Mouse (Mus musculus): ENCODE data around the gene Fbll1. TPM values are rescaled to one million over a fixed set of nuclear protein-coding genes. Genes with fewer than 3 reads are reported as not detected.
"Not testable (repeated sequence)": the region's sequence is repeated elsewhere in the genome, so short reads cannot be mapped to it uniquely, and the experiment has no call there.

Fbll1 gene
- 0.12 TPM in 1 of 2 replicates, not detected in the other for polyA plus RNA-seq (2014; fragmentation: Nextera tagmentation; extraction: Ambion mirVana)

DNA sequence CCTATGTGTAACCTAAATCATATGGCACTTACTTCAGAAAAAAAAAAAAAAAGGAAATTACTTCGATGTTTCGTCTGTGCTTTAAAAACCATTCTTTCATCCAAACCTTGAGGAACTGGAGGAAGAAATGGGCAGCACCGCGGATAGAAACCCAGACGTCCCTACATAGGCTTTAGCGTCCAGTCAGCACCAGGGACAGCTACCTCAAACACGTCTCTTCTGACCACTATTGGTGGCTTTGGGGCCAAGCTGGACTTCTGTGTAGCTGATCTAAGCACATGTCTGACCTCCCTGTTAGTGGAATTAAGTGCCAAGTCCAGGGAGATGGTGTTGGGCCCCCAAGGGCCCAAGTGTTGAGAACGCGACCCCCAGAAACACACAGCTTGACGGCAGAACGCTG is at the start of gene Fbll1:
Gene Fbll1, minus strand, starts transcription at position 11 of the 400 bp plus-strand sequence.
- H3K27me3 ChIP-seq (ENCODE audit: insufficient read depth, low read length), result peaks cover 42% of the 10 kb centered on the region

DNA sequence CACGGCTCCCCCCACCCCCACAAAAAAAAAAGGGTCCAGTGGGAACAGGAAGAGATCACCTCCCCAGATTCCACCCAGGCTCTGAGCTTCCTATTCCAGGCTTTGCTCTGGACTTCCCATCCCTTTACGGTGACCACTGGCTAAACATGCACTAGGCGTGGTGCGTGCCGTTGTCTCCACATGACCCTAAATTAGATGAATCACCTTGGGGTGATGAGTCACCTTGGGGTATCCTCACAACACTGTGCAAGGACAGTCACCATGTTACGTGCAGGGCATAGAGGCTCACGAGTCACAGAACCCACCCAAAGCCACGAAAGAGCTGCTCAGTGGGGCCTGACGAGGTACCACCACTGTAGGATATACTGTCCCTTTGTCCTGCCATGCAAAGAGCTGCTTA is 45.6 kb upstream of the Fbll1 start:
- no peak overlapping the region for H3K4me2 ChIP-seq
- peaks cover 8% of the 10 kb centered on the region; the same call in 1 of the 2 replicates for H3K36me3 ChIP-seq (ENCODE audit: insufficient read depth)
- H3K9me3 ChIP-seq (ENCODE audit: low read depth, low read length), result no peaks in the 10 kb centered on the region
- no peak overlapping the region for H3K27ac ChIP-seq (ENCODE audit: low read depth)
- no peak for TF ChIP-seq CTCF (IDR thresholded peaks at IDR 0.05; ENCODE audit: low read depth)
- WGBS, result 87% methylated on average over 9 of the region's 9 CpGs
- no peaks in the 10 kb centered on the region for H3K4me1 ChIP-seq (ENCODE audit: insufficient read depth)
- H3K4me3 ChIP-seq (ENCODE audit: low read depth, low read length), result no peak overlapping the region
- H3K9ac ChIP-seq, result no peak overlapping the region
- H3K27me3 ChIP-seq (ENCODE audit: insufficient read depth, low read length), result no peaks in the 10 kb centered on the region
- ATAC-seq (ENCODE audit: insufficient read depth), result no peak
- no peak for DNase-seq

More for the DNA sequence above, at the start of gene Fbll1:
- H3K27ac ChIP-seq (ENCODE audit: low read depth), result no peak within 1 kb of the TSS
- ATAC-seq (ENCODE audit: insufficient read depth) (peak; percentile 47; the same call in 1 of the 2 replicates), DNase-seq (peak; percentile 93)
- no peak for TF ChIP-seq CTCF (IDR thresholded peaks at IDR 0.05; ENCODE audit: low read depth)
- no peak within 1 kb of the TSS for H3K9ac ChIP-seq
- H3K9me3 ChIP-seq (ENCODE audit: low read depth, low read length), result no peaks in the 10 kb centered on the region
- no peaks in the 10 kb centered on the region for H3K36me3 ChIP-seq (ENCODE audit: insufficient read depth)
- H3K4me1 ChIP-seq (ENCODE audit: insufficient read depth), result 0 out of 2 replicates have a peak, but pooled peaks cover 3% of the 10 kb centered on the region
- H3K4me3 ChIP-seq (ENCODE audit: low read depth, low read length), result peak within 1 kb of the TSS; percentile 33
- peak within 1 kb of the TSS; percentile 59 for H3K4me2 ChIP-seq
- WGBS, result 16% methylated on average over 11 of the region's 11 CpGs

DNA sequence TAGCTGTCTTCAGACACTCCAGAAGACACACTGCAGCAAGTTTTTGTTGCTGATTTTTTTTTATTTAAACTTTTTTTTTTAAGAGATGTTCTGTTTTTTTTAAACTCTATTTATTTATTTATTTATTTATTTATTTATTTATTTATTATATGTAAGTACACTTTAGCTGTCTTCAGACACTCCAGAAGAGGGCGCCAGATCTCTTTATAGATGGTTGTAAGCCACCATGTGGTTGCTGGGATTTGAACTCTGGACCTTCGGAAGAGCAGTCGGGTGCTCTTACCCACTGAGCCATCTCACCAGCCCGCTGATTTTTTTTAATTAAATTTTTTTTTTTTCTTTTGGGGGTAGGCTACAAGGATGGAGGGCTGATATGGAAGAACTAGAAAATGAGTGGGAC is 43.9 kb upstream of the Fbll1 start:
- H3K27ac ChIP-seq (ENCODE audit: low read depth); H3K4me1 ChIP-seq (ENCODE audit: insufficient read depth); H3K4me2 ChIP-seq; H3K9ac ChIP-seq; H3K36me3 ChIP-seq (ENCODE audit: insufficient read depth); H3K4me3 ChIP-seq (ENCODE audit: low read depth, low read length); H3K9me3 ChIP-seq (ENCODE audit: low read depth, low read length); ATAC-seq (ENCODE audit: insufficient read depth); H3K27me3 ChIP-seq (ENCODE audit: insufficient read depth, low read length): not testable (repeated sequence)
- peak; percentile 14 for DNase-seq
- WGBS, result 85% methylated on average over 4 of the region's 4 CpGs

DNA sequence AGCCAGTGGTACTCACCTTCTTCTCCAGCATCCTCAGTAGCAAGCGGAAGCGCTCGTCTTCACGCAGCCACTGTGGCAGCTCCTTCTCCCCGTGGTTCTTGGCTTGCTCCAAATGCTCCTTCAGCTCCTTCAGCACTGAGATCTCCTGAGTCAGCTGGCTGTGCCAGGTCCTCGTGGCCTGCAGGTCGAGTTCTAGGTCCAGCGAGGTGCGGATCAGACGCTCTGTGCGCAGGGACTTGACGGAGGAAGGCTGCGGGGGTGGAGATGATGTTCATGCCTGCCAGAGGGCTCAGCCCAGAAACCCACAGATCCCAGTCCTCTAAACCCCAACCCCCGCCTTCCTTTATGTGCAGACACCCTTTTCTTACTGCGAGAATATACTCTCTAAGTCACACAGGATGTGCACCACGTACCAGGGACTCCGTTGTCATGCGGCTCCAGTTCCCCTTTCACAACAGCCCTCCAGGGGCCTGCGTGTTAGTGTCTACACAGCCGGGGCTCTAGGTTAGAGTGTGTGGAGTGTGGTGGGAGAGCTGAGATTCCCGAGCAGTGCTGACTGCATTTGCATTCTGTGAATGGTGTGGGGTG is 43.1 kb upstream of the Fbll1 start:
- no peak for TF ChIP-seq CTCF (IDR thresholded peaks at IDR 0.05; ENCODE audit: low read depth)
- WGBS, result 88% methylated on average over 21 of the region's 21 CpGs
- DNase-seq (no peak), ATAC-seq (ENCODE audit: insufficient read depth) (no peak)
- no peaks in the 10 kb centered on the region for H3K9me3 ChIP-seq (ENCODE audit: low read depth, low read length)
- no peaks in the 10 kb centered on the region for H3K4me1 ChIP-seq (ENCODE audit: insufficient read depth)
- H3K4me3 ChIP-seq (ENCODE audit: low read depth, low read length), result no peak overlapping the region
- H3K36me3 ChIP-seq (ENCODE audit: insufficient read depth), result peaks cover 8% of the 10 kb centered on the region; the same call in 1 of the 2 replicates
- H3K9ac ChIP-seq, result no peak overlapping the region
- H3K27ac ChIP-seq (ENCODE audit: low read depth), result no peak overlapping the region
- no peaks in the 10 kb centered on the region for H3K27me3 ChIP-seq (ENCODE audit: insufficient read depth, low read length)
- no peak overlapping the region for H3K4me2 ChIP-seq

DNA sequence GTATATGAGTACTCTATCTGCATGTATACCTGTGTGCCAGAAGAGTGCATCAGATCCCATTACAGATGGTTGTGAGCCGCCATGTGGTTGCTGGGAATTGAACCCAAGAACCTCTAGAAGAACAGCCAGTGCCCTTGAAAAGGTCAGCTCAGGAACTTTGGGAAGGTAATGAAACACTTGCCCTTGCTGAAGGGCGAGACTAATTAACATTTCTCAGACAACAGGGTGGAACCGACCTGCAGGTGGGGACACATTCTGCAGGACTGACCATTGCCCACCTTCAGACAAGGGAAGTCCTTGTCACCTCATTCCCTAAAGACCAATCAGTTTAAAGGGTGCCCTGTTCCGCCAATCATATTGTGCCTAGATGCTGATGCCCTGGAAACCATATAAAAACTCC is 42.1 kb upstream of the Fbll1 start:
- H3K27me3 ChIP-seq (ENCODE audit: insufficient read depth, low read length); H3K27ac ChIP-seq (ENCODE audit: low read depth); H3K9ac ChIP-seq; H3K9me3 ChIP-seq (ENCODE audit: low read depth, low read length); H3K4me2 ChIP-seq; H3K4me3 ChIP-seq (ENCODE audit: low read depth, low read length); ATAC-seq (ENCODE audit: insufficient read depth); H3K4me1 ChIP-seq (ENCODE audit: insufficient read depth); DNase-seq; H3K36me3 ChIP-seq (ENCODE audit: insufficient read depth): not testable (repeated sequence)
- 85% methylated on average over 4 of the region's 4 CpGs for WGBS

DNA sequence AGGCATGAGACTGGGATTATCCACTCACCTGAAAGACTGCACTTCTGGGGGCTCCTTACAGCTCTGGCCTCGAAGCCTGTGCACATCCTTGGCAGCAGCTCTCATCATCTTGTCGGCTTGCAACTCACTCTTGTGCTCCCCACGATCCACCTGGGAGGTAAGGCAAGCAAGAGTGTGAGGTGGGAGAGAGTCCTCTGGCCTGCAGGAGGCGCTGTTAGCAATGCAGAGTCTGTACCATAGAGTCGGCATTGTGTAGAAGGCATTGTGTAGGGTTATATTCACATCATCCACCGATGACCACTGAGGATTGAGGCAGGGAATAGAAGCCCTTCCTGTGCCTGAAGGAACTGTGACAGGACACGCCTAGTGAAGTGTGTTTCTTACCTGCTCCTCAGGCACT is 41.6 kb upstream of the Fbll1 start:
- peaks cover 8% of the 10 kb centered on the region; the same call in 1 of the 2 replicates for H3K36me3 ChIP-seq (ENCODE audit: insufficient read depth)
- H3K4me2 ChIP-seq, result no peak overlapping the region
- peak; percentile 26 for DNase-seq
- WGBS, result 77% methylated on average over 7 of the region's 7 CpGs
- H3K27ac ChIP-seq (ENCODE audit: low read depth), result no peak overlapping the region
- no peaks in the 10 kb centered on the region for H3K4me1 ChIP-seq (ENCODE audit: insufficient read depth)
- no peaks in the 10 kb centered on the region for H3K27me3 ChIP-seq (ENCODE audit: insufficient read depth, low read length)
- peak; percentile 46 for TF ChIP-seq CTCF (IDR thresholded peaks at IDR 0.05; ENCODE audit: low read depth)
- H3K9me3 ChIP-seq (ENCODE audit: low read depth, low read length), result no peaks in the 10 kb centered on the region
- no peak for ATAC-seq (ENCODE audit: insufficient read depth)
- H3K9ac ChIP-seq, result no peak overlapping the region
- no peak overlapping the region for H3K4me3 ChIP-seq (ENCODE audit: low read depth, low read length)

DNA sequence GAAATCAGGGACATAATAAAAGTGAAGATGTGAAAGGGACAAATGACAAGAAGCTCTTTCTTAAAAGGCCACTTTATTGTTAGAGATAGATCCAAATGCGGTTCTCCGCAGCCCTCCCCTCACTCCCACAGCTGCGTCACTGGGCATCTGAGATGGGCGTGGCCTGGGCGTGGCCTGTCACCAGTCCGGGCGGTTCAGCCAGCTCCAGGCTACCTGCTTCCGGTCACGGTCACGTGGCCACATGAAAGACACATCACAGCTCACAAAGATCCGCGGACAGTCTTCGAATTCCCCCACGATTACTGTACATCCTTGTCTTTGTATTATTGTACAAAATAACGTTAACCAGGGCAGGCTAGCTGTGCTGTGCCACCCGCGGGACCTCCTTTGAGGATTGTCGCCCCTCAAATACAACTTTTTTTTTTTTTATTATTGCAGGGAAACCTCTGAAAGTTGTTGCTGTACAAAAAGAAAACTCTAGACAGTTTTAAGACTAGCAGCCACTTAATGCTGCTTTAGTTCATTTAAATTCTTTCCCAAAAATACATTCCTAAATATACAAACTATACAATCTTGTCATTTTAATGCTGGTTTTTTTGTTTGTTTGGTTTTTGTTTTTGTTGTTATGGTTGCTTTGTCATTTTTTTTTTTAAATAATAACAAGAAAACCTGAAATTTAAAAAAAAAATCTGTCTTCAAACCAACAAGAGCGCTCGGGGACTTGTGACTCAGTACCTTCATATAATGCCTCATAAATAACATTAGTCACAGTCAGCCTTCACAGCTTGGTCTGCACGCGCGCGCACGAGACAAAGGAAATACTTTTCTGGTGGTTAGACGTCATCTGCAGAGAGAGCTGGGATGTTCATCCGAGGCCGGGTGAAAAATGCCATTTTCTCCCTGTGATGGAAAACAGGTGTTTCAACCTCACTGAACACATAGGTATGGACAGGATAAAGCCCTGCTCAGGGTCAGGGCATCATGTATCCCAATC is 40.0 kb upstream of the Fbll1 start:
- H3K27ac ChIP-seq (ENCODE audit: low read depth), result 0 out of 2 replicates have a peak overlapping the region, but pooled peaks have one; percentile 15
- DNase-seq, result peak; percentile 94
- H3K9ac ChIP-seq, result peak overlapping the region; percentile 45
- peak overlapping the region; percentile 32 for H3K4me3 ChIP-seq (ENCODE audit: low read depth, low read length)
- 25% methylated on average over 28 of the region's 28 CpGs for WGBS
- no peaks in the 10 kb centered on the region for H3K27me3 ChIP-seq (ENCODE audit: insufficient read depth, low read length)
- H3K36me3 ChIP-seq (ENCODE audit: insufficient read depth), result peaks cover 8% of the 10 kb centered on the region; the same call in 1 of the 2 replicates
- no peaks in the 10 kb centered on the region for H3K4me1 ChIP-seq (ENCODE audit: insufficient read depth)
- H3K9me3 ChIP-seq (ENCODE audit: low read depth, low read length), result no peaks in the 10 kb centered on the region
- ATAC-seq (ENCODE audit: insufficient read depth), result peak; percentile 85
- peak overlapping the region; percentile 66 for H3K4me2 ChIP-seq
- TF ChIP-seq CTCF (IDR thresholded peaks at IDR 0.05; ENCODE audit: low read depth), result no peak

Measured in lung, embryonic 14.5 days (tissue).